Comparison of ENCODE assay signal across 16 mouse cellular contexts in the genomic region with DNA sequence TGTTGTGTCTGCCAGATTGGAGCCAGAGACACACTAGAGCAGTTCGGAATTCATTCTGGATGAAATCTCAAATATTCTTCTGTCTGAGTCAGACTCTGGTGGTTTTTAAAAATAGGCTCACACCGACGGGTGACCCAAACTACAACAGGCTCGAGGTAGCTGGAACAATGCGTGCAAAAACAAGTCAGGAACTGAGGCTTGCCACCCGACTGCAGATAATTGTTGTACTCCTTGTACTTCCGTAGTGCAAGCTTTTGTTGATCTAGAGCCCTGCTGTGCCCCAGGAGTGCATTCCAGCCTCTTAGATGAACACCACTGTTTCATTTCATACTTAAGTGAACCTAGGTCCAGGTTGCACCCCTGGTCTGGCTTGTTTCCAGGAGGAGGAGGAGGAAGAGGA. TPM values are rescaled to one million over a fixed set of nuclear protein-coding genes. Genes with fewer than 3 reads are reported as not detected.
DNase-seq lines count a peak whose midpoint lies in the region; ATAC-seq and TF ChIP-seq lines count a peak whose summit lies in the region.
"Had no signal": no experiment of that assay in that cellular context is flagged by ENCODE, and none has a peak within 500 bp of the region (broad histone marks: within the 10 kb centered on the region; RNA-seq: fewer than 3 reads in every experiment).

No protein-coding gene starts in this region.

- H3K27me3 ChIP-seq in kidney, embryonic 16.5 days (ENCODE audit: insufficient read depth, low read length), result no peaks in the 10 kb centered on the region
- no peaks in the 10 kb centered on the region for H3K27me3 ChIP-seq in Patski
- H3K27me3 ChIP-seq in heart, postnatal 0 days (ENCODE audit: control insufficient read depth, insufficient read depth, low read length), result no peaks in the 10 kb centered on the region
- H3K27me3 ChIP-seq: liver, embryonic 12.5 days had no signal

- H3K27ac ChIP-seq in kidney, embryonic 16.5 days (ENCODE audit: low read length), result peak overlapping the region; percentile 50; the same call in 1 of the 2 replicates
- peak overlapping the region; percentile 79 for H3K27ac ChIP-seq in heart, postnatal 0 days (ENCODE audit: low read depth)
- H3K27ac ChIP-seq: liver, embryonic 12.5 days had no signal

- no peaks in the 10 kb centered on the region for H3K9me3 ChIP-seq in kidney, embryonic 16.5 days (ENCODE audit: low read length)
- H3K9me3 ChIP-seq in heart, postnatal 0 days (replicated peaks; ENCODE audit: control insufficient read depth, low read length), result no peaks in the 10 kb centered on the region
- H3K9me3 ChIP-seq: liver, embryonic 12.5 days had no signal

- peak; percentile 94 for DNase-seq in heart, adult 11 months
- DNase-seq in heart, postnatal 14 days, result no peak
- DNase-seq in kidney, adult 8-10 months, result no peak
- peak; percentile 85 for DNase-seq in Patski (ENCODE audit: low read depth, low spot score)
- DNase-seq in heart, postnatal 0 days (ENCODE audit: low spot score), result peak; percentile 58
- DNase-seq in spleen, adult 12 weeks (ENCODE audit: low spot score), result no peak
- DNase-seq in spleen, postnatal 10 days (ENCODE audit: low spot score in 2 of 2), result no peak
- DNase-seq: cerebellum, adult 11-12 months; kidney, postnatal 10 days; lung, postnatal 10 days; right cerebral cortex, postnatal 14 days; thymus, postnatal 14 days had no signal

- 76% methylated on average over 7 of the region's 7 CpGs for WGBS in kidney, embryonic 16.5 days
- WGBS in heart, postnatal 0 days, result 8% methylated on average over 7 of the region's 7 CpGs

- no peak for TF ChIP-seq EP300 in heart, postnatal 0 days (IDR thresholded peaks at IDR 0.05; ENCODE audit: low read depth)

- no peak for TF ChIP-seq CTCF in Patski (IDR thresholded peaks at IDR 0.05)
- no peak for TF ChIP-seq CTCF in heart, postnatal 0 days (IDR thresholded peaks at IDR 0.05; ENCODE audit: low read depth)

- peaks cover 11% of the 10 kb centered on the region for H3K4me1 ChIP-seq in kidney, embryonic 16.5 days (ENCODE audit: insufficient read depth, low read length)
- peaks cover 18% of the 10 kb centered on the region for H3K4me1 ChIP-seq in heart, postnatal 0 days (ENCODE audit: control insufficient read depth, insufficient read depth)

- no peak overlapping the region for H3K4me2 ChIP-seq in kidney, embryonic 16.5 days (replicated peaks; ENCODE audit: low read depth, low read length)
- no peak overlapping the region; the same call in 1 of the 2 replicates for H3K4me2 ChIP-seq in heart, postnatal 0 days (ENCODE audit: low read depth, low read length)
- H3K4me2 ChIP-seq: liver, embryonic 12.5 days had no signal

- CTCF ChIA-PET in Patski (lab: Charles Lee), result interaction anchor here (1.1 to 1.6 kb wide), 2 partner anchors 9 to 16 kb away, joined by 3 to 4 read pairs; no protein-coding TSS in a partner anchor

- H3K4me3 ChIP-seq in kidney, embryonic 16.5 days (ENCODE audit: low read length), result no peak overlapping the region
- no peak overlapping the region for H3K4me3 ChIP-seq in heart, postnatal 0 days (ENCODE audit: low read depth, low read length)
- H3K4me3 ChIP-seq: liver, embryonic 12.5 days had no signal

- H3K36me3 ChIP-seq in kidney, embryonic 16.5 days (ENCODE audit: insufficient read depth, low read length), result peaks cover 5% of the 10 kb centered on the region; the same call in 1 of the 2 replicates
- peaks cover 3% of the 10 kb centered on the region; the same call in 1 of the 2 replicates for H3K36me3 ChIP-seq in heart, postnatal 0 days (replicated peaks; ENCODE audit: control insufficient read depth, insufficient read depth, low read length)
- H3K36me3 ChIP-seq: liver, embryonic 12.5 days had no signal

- no peak overlapping the region for H3K9ac ChIP-seq in kidney, embryonic 16.5 days (replicated peaks; ENCODE audit: low read length)
- no peak overlapping the region for H3K9ac ChIP-seq in heart, postnatal 0 days (replicated peaks; ENCODE audit: low read depth, low read length)
- H3K9ac ChIP-seq: liver, embryonic 12.5 days had no signal

- POLR2A ChIA-PET in Patski (lab: Charles Lee), result no interaction called here

- in situ Hi-C loops in Patski (cut with MboI; ENCODE audit: low pct_unique_long_range_greater_than_20kb), result loop anchor here (5.0 to 25.0 kb wide), 2 partner anchors 41 to 689 kb away; a partner anchor contains a TSS

- intact Hi-C loops in heart, postnatal 14 days (cut with DNase I), result no loop called here

- ATAC-seq in kidney, embryonic 16.5 days (ENCODE audit: low FRiP score, low TSS enrichment), result no peak
- ATAC-seq in Patski, result peak; percentile 84
- peak; percentile 54 for ATAC-seq in heart, postnatal 0 days (ENCODE audit: insufficient read depth, low read depth)
- ATAC-seq: activated CD4-positive, CD25-positive, alpha-beta regulatory T cell, adult 4 months; hindbrain, embryonic 16.5 days; liver, embryonic 12.5 days had no signal

RNA-seq across cellular contexts. Expression of a gene that starts 43.8 kb away (rescaled TPM):
- 10 to 100 TPM; 66.7 to 72.8 TPM for total RNA-seq in heart, postnatal 14 days (2021)
- 14.1 and 16.8 TPM in 2 replicates for polyA plus RNA-seq in kidney, embryonic 16.5 days (2015; fragmentation: Nextera tagmentation; extraction: Ambion mirVana)
- polyA plus RNA-seq in Patski (2021), result 355 TPM
- 116 and 134 TPM in 2 replicates for total RNA-seq in heart, postnatal 0 days (2014; rRNA removed; ENCODE audit: low replicate concordance)
- polyA plus RNA-seq in heart, postnatal 0 days (2015; fragmentation: Nextera tagmentation; extraction: Ambion mirVana), result 33.4 and 35.6 TPM in 2 replicates

Comparison
In these comparisons a context has a peak if more than half of its experiments do, and no peak if none do; other contexts are left out.
1. DNase-seq: peak in heart, adult 11 months (single experiment), Patski (single experiment) and heart, postnatal 0 days (single experiment); none in heart, postnatal 14 days (0 of 2), kidney, adult 8-10 months (0 of 2), spleen, adult 12 weeks (single experiment) and spleen, postnatal 10 days (0 of 2).